Mouse (Mus musculus) midbrain, embryonic 14.5 days (tissue): ENCODE results near the gene Cap2. TPM values are rescaled to one million over a fixed set of nuclear protein-coding genes. Genes with fewer than 3 reads are reported as not detected.

ENCODE experiments used
- ATAC-seq: fragments of 200-750 bp; cut with Nextera tagmentation; 2 replicates; pipeline ENCODE4 v1.8.0; 2017; ENCODE audit warnings: moderate number of reproducible peaks, moderate library complexity; ENCODE audit not compliant: low FRiP score, low TSS enrichment
- DNase-seq: peaks from one replicate; pipeline ENCODE4 v3.0.0-alpha.2; 2015
- H3K27ac ChIP-seq: fragments of 300-500 bp; sonication (generic); replicated peaks from 2 replicates; pipeline ENCODE4 v1.5.1; 2014; ENCODE audit warnings: mild to moderate bottlenecking, low read depth, low read length, moderate library complexity
- H3K27me3 ChIP-seq: fragments of 300-500 bp; sonication (generic); 2 replicates; pipeline ENCODE4 v1.6.1; 2014; ENCODE audit warnings: low read length, control low read depth, mixed read lengths; ENCODE audit not compliant: control insufficient read depth, insufficient read depth
- H3K36me3 ChIP-seq: fragments of 300-500 bp; sonication (generic); 2 replicates; pipeline ENCODE4 v1.6.1; 2014; ENCODE audit warnings: low read length, control low read depth; ENCODE audit not compliant: control insufficient read depth, insufficient read depth
- H3K4me1 ChIP-seq: fragments of 300-500 bp; sonication (generic); 2 replicates; pipeline ENCODE4 v1.6.1; 2014; ENCODE audit warnings: mild to moderate bottlenecking, antibody characterized with exemption, low read length, control low read depth; ENCODE audit not compliant: control insufficient read depth, insufficient read depth
- H3K4me2 ChIP-seq: fragments of 300-500 bp; sonication (generic); 2 replicates; pipeline ENCODE4 v1.6.1; 2014; ENCODE audit warnings: mild to moderate bottlenecking, low read length, moderate library complexity
- H3K4me3 ChIP-seq: fragments of 300-500 bp; sonication (generic); replicated peaks from 2 replicates; pipeline ENCODE4 v1.5.1; 2014; ENCODE audit warnings: low read depth, low read length
- H3K9ac ChIP-seq: fragments of 300-500 bp; sonication (generic); replicated peaks from 2 replicates; pipeline ENCODE4 v1.6.1; 2014; ENCODE audit warnings: mild to moderate bottlenecking, low read length, moderate library complexity
- H3K9me3 ChIP-seq: fragments of 300-500 bp; sonication (generic); 2 replicates; pipeline ENCODE4 v1.6.1; 2016; ENCODE audit warnings: low read length, control low read depth, mixed read lengths; ENCODE audit not compliant: control insufficient read depth
- WGBS: fragments of 180-500 bp; shearing (Covaris S2); extraction: QIAGEN DNeasy Blood & Tissue Kit; methylation state at CpG from one replicate; pipeline ENCODE4 v1.1.7; 2014; 5-methylcytosine and 5-hydroxymethylcytosine counted together
- polyA plus RNA-seq: library from polyadenylated mRNA; unstranded; fragments of >200 nt; fragmentation: Nextera tagmentation; extraction: Ambion mirVana; gene quantifications from 2 replicates; pipeline ENCODE4 v1.2.1, GENCODE M21; 2014

Cap2 gene
- polyA plus RNA-seq, 1 experiment from 2014 or later = 6.6 TPM

DNA sequence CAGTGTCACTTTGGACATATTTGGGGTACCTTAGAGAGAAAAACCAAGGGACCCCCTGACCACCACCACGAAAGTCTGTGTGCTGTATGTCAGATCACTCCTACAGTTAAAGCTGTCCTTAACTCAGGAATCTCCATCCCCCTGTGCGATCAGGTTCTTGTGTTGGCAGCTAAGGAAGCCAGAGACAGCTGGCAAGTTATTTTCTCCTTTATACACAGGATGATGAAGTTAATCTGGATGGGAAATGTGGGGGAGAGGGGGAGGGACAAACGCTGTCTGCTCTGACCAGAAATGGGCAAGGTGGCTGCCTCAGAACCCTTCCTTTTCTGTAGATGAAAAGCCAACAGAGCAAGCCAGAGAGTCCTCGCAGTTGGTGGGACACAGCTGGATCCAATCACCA lies 11.0 kb upstream of the Cap2 start:
- Histone ChIP-seq H3K4me3 (no peak overlapping the region), H3K9ac (no peak overlapping the region), H3K4me1 (no peaks in the 10 kb centered on the region), H3K27ac (no peak overlapping the region), H3K36me3 (no peaks in the 10 kb centered on the region), H3K27me3 (no peaks in the 10 kb centered on the region), H3K9me3 (no peaks in the 10 kb centered on the region), H3K4me2 (no peak overlapping the region)
- 42% methylated on average over 4 of the region's 4 CpGs for WGBS
- ATAC-seq = no peak
- no peak for DNase-seq

- H3K4me1 ChIP-seq = 0 out of 2 replicates have a peak, but pooled peaks cover 5% of the 10 kb centered on the region
- H3K4me3 ChIP-seq = peak overlapping the region; percentile 53
- peak overlapping the region; percentile 66 for H3K9ac ChIP-seq
- no peak for ATAC-seq
- peaks cover 4% of the 10 kb centered on the region; the same call in 1 of the 2 replicates for H3K27me3 ChIP-seq
- DNase-seq = peak; percentile 48
- no peaks in the 10 kb centered on the region for H3K9me3 ChIP-seq
- H3K4me2 ChIP-seq = peak overlapping the region; percentile 91
- no peak overlapping the region for H3K27ac ChIP-seq
- WGBS = 11% methylated on average over 20 of the region's 20 CpGs
- H3K36me3 ChIP-seq = no peaks in the 10 kb centered on the region
These were observed 793 bp downstream of the Cap2 start for GRCm38 (mm10) chr13:46502390-46502891.

- WGBS = 86% methylated on average over 7 of the region's 7 CpGs
- peaks cover 4% of the 10 kb centered on the region; the same call in 1 of the 2 replicates for H3K27me3 ChIP-seq
- ATAC-seq (no peak), DNase-seq (no peak)
- H3K4me2 ChIP-seq = no peak overlapping the region
- no peaks in the 10 kb centered on the region for H3K4me1 ChIP-seq
- H3K9me3 ChIP-seq = no peaks in the 10 kb centered on the region
- no peak overlapping the region for H3K27ac ChIP-seq
- H3K9ac ChIP-seq = no peak overlapping the region
- H3K36me3 ChIP-seq = no peaks in the 10 kb centered on the region
- no peak overlapping the region for H3K4me3 ChIP-seq
These were observed 6.3 kb downstream of the Cap2 start for GRCm38 (mm10) chr13:46507944-46508343.

GRCm38 (mm10) chr13:46508823-46509222 lies 7.2 kb downstream of the Cap2 start:
- Histone ChIP-seq H3K4me1 (no peaks in the 10 kb centered on the region), H3K9ac (no peak overlapping the region), H3K27me3 (no peaks in the 10 kb centered on the region), H3K27ac (no peak overlapping the region), H3K4me3 (no peak overlapping the region), H3K36me3 (no peaks in the 10 kb centered on the region), H3K4me2 (no peak overlapping the region), H3K9me3 (no peaks in the 10 kb centered on the region)
- DNase-seq (no peak), ATAC-seq (no peak)
- WGBS = 80% methylated on average over 4 of the region's 4 CpGs

DNA sequence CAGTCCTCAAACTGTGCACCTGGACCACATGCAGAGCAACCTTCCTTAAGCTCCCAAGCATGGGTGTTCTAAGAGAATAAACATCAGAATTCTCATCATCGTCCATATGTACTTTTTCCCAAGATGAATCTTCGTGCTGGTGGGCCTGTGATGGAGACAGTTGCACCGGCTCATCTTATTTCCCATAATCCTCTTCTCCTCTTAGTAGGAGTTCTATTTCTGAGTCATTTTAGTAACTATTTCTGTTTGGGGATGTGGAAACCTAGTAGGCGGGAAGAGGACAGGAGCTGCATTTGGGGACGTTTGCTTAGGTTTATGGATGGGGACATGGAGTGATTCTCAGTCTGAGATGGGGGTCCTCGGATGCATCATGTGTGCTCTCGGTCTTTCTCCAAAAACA lies 8.8 kb downstream of the Cap2 start:
- Histone ChIP-seq H3K9ac (no peak overlapping the region), H3K27ac (no peak overlapping the region), H3K4me3 (no peak overlapping the region), H3K36me3 (no peaks in the 10 kb centered on the region), H3K27me3 (no peaks in the 10 kb centered on the region), H3K4me2 (no peak overlapping the region), H3K9me3 (no peaks in the 10 kb centered on the region), H3K4me1 (no peaks in the 10 kb centered on the region)
- ATAC-seq (no peak), DNase-seq (no peak)
- 96% methylated on average over 7 of the region's 7 CpGs for WGBS

GRCm38 (mm10) chr13:46514484-46514883 lies 12.8 kb downstream of the Cap2 start:
- Histone ChIP-seq H3K9me3 (no peaks in the 10 kb centered on the region), H3K9ac (no peak overlapping the region), H3K27me3 (no peaks in the 10 kb centered on the region), H3K4me1 (no peaks in the 10 kb centered on the region), H3K4me3 (no peak overlapping the region), H3K27ac (no peak overlapping the region), H3K4me2 (no peak overlapping the region), H3K36me3 (no peaks in the 10 kb centered on the region)
- WGBS = 94% methylated on average over 10 of the region's 10 CpGs
- DNase-seq (no peak), ATAC-seq (no peak)

GRCm38 (mm10) chr13:46515120-46515523 lies 13.5 kb downstream of the Cap2 start:
- Histone ChIP-seq H3K36me3 (no peaks in the 10 kb centered on the region), H3K9ac (no peak overlapping the region), H3K9me3 (no peaks in the 10 kb centered on the region), H3K27ac (no peak overlapping the region), H3K27me3 (no peaks in the 10 kb centered on the region), H3K4me3 (no peak overlapping the region), H3K4me1 (no peaks in the 10 kb centered on the region), H3K4me2 (no peak overlapping the region)
- DNase-seq (no peak), ATAC-seq (no peak)
- 87% methylated on average over 9 of the region's 9 CpGs for WGBS

DNA sequence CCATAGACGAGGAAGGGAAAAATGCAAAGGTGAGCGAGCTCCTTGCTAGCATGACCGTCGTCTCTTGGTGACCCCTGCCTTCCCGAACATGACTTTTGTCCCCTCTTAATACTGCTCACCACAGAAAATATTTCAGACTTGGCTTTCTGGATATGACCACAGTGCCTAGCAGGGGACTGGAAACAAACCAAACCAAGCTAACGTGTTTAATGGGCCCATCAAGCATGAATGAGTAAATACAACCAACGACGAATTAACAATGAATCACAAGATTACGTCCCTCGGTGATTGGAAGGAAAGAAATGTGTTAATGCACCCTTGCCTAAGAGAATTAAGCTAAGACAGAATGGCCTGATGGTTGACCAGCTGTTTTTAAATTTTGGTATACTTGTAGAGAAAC lies 13.9 kb downstream of the Cap2 start:
- Histone ChIP-seq H3K4me1 (no peaks in the 10 kb centered on the region), H3K27ac (no peak overlapping the region), H3K9me3 (no peaks in the 10 kb centered on the region), H3K4me2 (no peak overlapping the region), H3K4me3 (no peak overlapping the region), H3K27me3 (no peaks in the 10 kb centered on the region), H3K36me3 (no peaks in the 10 kb centered on the region), H3K9ac (no peak overlapping the region)
- DNase-seq = no peak
- WGBS = 81% methylated on average over 10 of the region's 10 CpGs
- no peak for ATAC-seq

DNA sequence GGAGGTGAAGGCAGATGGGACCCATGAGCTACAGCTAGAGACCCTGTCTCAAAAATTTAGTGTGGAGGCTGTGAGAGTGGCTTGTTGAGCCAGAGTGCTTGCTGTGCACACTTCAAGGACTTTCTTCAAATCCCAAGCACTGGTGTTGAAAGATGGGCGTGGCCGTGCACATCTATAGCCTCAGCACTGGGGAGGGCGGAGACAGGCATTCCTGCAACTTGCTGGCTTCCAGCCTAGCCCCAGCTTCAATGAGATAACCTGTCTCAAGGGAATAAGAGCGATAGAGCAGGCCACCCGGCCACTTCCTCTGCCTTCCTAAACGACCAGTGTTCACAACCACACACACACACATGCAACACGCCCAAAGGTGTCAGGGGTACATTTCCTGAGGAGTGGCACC lies 14.5 kb downstream of the Cap2 start:
- H3K4me1 ChIP-seq = no peaks in the 10 kb centered on the region
- no peak overlapping the region for H3K4me2 ChIP-seq
- H3K36me3 ChIP-seq = no peaks in the 10 kb centered on the region
- no peak overlapping the region for H3K4me3 ChIP-seq
- DNase-seq (no peak), ATAC-seq (no peak)
- 89% methylated on average over 7 of the region's 7 CpGs for WGBS
- no peaks in the 10 kb centered on the region for H3K9me3 ChIP-seq
- no peaks in the 10 kb centered on the region for H3K27me3 ChIP-seq
- no peak overlapping the region for H3K9ac ChIP-seq
- no peak overlapping the region for H3K27ac ChIP-seq
